Mouse (Mus musculus) cerebellum, adult 11-12 months (tissue): Measurements from ENCODE around the gene Atxn3.
"Not testable (repeated sequence)": the region's sequence is repeated elsewhere in the genome, so short reads cannot be mapped to it uniquely, and the experiment has no call there.

Source experiments
- DNase-seq: peaks from one replicate; pipeline ENCODE4 v3.0.0; 2022

Gene Atxn3

GRCm38 (mm10) chr12:101957079-101957941, 736 bp downstream of the Atxn3 start:
- DNase-seq: no peak

- DNase-seq: not testable (repeated sequence)
Measured at GRCm38 (mm10) chr12:101955821-101956220, 2.2 kb downstream of the Atxn3 start.

GRCm38 (mm10) chr12:101948801-101949200, 9.2 kb downstream of the Atxn3 start:
- no peak for DNase-seq

DNA sequence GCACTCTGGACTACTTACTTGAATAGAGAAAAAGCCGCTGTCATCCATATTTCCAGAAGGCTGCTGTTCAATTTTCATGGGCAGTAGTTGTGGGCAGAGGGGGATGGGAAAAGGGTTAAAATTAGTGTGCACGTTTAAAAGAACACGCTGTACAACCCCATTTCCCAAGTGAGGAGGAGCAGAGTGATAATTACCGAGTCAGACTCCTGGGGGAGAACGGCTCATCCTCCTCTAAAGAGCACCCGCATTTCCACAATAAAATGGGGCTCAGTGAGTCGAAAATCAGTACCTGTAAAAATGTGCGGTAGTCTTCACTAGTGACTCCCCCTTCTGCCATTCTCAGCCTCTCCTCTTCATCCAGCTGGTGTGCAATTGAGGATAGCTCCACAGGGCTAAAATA, 10.1 kb downstream of the Atxn3 start:
- DNase-seq: no peak

DNA sequence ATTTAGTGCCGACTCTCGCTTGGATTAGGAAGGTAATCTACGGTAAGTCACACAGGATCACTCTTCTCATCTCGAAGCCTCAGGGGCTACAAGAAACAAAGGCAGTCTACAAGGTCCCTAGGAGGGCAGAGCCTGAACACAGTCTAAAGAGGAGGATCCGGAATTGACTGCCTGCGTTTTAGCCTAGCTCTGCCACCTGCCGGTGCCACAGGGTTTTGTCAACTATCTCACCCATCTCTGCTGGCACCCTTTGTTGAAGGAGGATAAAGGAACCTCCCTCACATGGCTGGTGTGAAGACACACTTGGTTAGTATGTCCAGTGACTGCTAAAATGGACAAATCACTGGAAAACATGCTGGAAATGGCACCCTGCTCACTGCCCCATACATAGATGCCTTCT, 20.5 kb downstream of the Atxn3 start:
- no peak for DNase-seq

DNA sequence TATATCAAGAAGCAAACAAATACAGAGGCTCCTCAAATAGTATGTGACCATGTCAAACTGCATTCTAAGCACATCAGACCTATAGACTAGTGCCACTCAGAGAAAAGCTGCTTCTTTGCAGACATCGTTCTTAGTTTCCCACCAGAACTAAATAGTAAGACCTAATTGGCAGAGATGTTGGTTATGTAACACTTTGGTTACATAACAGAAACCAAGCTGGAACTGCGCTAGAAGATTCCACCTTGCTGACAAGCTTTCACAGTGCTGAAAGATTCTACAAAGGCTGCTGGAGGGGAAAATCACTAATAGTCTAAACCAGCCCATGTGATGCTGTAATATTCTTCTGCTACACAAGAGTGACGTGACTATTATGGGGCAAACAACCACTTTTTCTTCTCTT, 22.8 kb downstream of the Atxn3 start:
- DNase-seq: no peak

GRCm38 (mm10) chr12:101928423-101928822, 29.6 kb downstream of the Atxn3 start:
- DNase-seq: no peak

DNA sequence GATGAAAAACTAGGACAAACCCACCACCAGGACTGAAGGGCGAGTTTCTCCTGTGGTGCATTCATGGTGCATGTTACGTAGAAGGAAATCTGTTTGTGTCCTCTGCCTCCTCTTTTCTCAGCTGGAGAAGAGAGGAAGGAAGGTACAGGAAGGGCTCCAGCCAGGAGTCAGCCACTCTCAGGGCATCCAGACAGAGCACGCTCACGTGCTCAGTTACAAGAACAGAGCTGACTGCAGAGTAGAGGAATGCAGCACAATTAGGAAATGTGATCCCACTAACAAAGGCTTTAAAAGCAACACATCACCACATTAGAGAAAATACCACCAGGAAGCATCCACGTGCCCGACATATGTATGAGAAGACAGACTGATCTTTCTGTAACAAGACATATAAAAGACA, 35.7 kb downstream of the Atxn3 start:
- DNase-seq: no peak

DNA sequence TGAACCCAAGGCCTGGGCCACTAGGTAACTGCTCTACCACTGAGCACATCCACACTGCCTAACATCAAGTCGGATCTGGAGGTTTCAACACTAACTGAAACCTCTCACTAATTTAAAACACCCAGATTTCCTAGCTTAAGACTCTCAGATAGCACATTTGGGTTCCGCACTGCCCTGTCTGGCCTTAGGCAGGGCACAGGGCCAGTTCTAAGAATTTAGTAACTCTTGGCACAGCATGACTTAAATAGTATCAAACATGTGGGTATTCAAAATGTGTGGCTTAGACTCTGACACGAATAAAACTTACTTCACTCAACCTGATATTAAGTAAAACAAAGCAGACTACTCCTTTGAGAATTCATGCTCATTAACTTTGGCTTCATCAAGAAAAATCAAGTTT, 38.2 kb downstream of the Atxn3 start:
- DNase-seq: no peak

- no peak for DNase-seq
Measured at GRCm38 (mm10) chr12:101917165-101917564, 40.9 kb downstream of the Atxn3 start.

GRCm38 (mm10) chr12:101912626-101913490, 45.2 kb downstream of the Atxn3 start, which contains the start of gene Trip11:
Gene Trip11, minus strand, starts transcription at chr12:101913267.
- peak; percentile 87 for DNase-seq

GRCm38 (mm10) chr12:101911346-101911745, 46.7 kb downstream of the Atxn3 start:
- no peak for DNase-seq

DNA sequence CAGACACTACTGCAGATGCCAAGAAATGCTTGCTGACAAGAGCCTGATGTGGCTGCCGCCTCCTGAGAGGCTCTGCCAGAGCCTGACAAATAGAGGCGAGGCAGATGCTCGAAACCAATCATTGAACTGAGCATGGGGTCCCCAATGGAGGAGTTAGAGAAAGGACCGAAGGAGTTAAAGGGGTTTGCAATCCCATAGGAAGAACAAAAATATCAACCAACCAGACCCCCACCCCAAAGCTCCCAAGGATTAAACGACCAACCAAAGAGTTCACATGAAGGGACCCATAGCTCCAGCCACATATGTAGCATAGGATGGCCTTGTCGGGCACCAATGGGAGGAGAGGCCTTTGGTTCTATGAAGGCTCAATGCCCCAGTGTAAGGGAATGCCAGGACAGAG, 47.7 kb downstream of the Atxn3 start:
- no peak for DNase-seq

DNA sequence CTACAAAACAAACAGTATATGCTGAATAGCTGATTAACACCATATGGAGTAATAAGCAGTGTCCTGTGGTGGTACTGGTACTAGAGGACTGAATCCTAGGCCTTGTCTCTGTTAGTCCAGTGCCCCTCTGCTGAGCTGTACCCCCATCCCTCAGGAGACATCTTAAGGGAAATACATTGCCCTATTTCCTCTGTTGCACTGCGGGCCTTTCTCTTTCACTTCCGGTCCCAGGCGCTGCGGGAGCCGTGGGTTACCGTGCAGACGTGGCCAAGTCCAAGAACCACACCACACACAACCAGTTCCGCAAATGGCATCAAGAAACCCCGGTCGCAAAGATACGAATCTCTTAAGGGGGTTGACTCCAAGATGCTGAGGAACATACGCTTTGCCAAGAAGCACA, 52.2 kb downstream of the Atxn3 start:
- no peak for DNase-seq

GRCm38 (mm10) chr12:101904906-101905305, 53.1 kb downstream of the Atxn3 start:
- no peak for DNase-seq

- no peak for DNase-seq
Measured at GRCm38 (mm10) chr12:101904170-101904569, 53.9 kb downstream of the Atxn3 start.

- DNase-seq: no peak
Measured at GRCm38 (mm10) chr12:101899671-101900245, 58.3 kb downstream of the Atxn3 start.

- no peak for DNase-seq
Measured at GRCm38 (mm10) chr12:101898966-101899365, 59.1 kb downstream of the Atxn3 start.

DNA sequence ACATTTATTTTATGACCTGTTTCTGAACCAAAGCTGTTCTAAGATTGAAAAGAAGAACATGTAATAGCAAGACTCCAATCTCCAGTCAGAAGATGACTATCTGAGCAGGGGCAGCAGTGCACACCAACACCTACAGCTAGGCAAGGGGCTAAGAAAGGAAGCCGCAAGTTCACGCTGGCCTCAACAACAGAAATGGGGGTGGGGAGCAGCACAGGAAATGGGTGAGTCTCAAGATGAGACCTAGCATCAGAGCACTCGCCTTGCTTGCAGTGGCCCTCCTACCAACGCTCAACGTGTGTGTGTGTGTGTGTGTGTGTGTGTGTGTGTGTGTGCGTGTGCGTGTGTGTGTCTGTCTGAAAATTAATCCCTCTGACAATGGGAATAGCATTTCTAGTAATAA, 60.9 kb downstream of the Atxn3 start:
- DNase-seq: no peak

- DNase-seq: no peak
Measured at GRCm38 (mm10) chr12:101893296-101893695, 64.8 kb downstream of the Atxn3 start.

GRCm38 (mm10) chr12:101892832-101893231, 65.2 kb downstream of the Atxn3 start:
- no peak for DNase-seq

DNA sequence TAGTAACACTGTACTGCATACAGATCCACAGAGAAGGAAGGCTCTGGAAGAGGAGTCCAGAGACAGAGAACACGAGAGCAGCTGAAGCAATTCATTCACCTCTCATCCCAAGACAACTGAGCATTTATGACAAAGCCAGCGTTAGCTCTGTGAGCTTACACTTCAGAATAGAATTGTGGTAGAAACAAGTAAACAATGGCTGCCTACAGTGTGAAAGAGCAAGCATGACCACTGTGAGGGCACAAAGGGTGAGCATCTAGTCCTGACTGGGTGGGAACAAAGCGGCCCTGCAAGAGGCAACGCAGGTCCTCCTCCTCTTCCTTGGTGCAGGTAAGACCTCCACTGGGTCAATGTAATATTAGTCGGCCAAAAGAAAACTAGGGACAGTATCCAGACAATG, 67.0 kb downstream of the Atxn3 start:
- no peak for DNase-seq

- no peak for DNase-seq
Measured at GRCm38 (mm10) chr12:101889351-101889750, 68.7 kb downstream of the Atxn3 start.

- DNase-seq: no peak
Measured at GRCm38 (mm10) chr12:101888312-101888711, 69.7 kb downstream of the Atxn3 start.
